ENCODE assay signal across 8 mouse cellular contexts in genomic region chr7:47052276-47052675, GRCm38 (mm10). TPM values are rescaled to one million over a fixed set of nuclear protein-coding genes. Genes with fewer than 3 reads are reported as not detected.
DNase-seq lines count a peak whose midpoint lies in the region; ATAC-seq and TF ChIP-seq lines count a peak whose summit lies in the region.

No protein-coding gene starts in this region.

- ATAC-seq in limb, embryonic 11.5 days (ENCODE audit: insufficient number of reproducible peaks, low FRiP score, low TSS enrichment, low read depth): no peak
- ATAC-seq in neural tube, embryonic 14.5 days (ENCODE audit: low read depth): no peak
- ATAC-seq in megakaryocyte progenitor cell, adult 5-6 weeks (replicated peaks; ENCODE audit: poor library complexity): no peak

- peak overlapping the region; percentile 19; the same call in 1 of the 2 replicates for H3K9ac ChIP-seq in limb, embryonic 11.5 days (ENCODE audit: low read length)
- H3K9ac ChIP-seq in neural tube, embryonic 14.5 days (replicated peaks; ENCODE audit: low read depth, low read length): no peak overlapping the region

- no peaks in the 10 kb centered on the region; the same call in 1 of the 2 replicates for H3K36me3 ChIP-seq in limb, embryonic 11.5 days (ENCODE audit: control insufficient read depth, insufficient read depth, low read length)
- H3K36me3 ChIP-seq in neural tube, embryonic 14.5 days (ENCODE audit: control insufficient read depth, insufficient read depth, low read length): no peaks in the 10 kb centered on the region; the same call in 1 of the 2 replicates

- peak overlapping the region; percentile 56 for H3K27ac ChIP-seq in embryonic fibroblast, embryonic 13.5 days (ENCODE audit: insufficient read depth, low read length)
- H3K27ac ChIP-seq in limb, embryonic 11.5 days (replicated peaks; ENCODE audit: low read depth, low read length): 0 out of 2 replicates have a peak overlapping the region, but pooled peaks have one; percentile 3
- 0 out of 2 replicates have a peak overlapping the region, but pooled peaks have one; percentile 44 for H3K27ac ChIP-seq in neural tube, embryonic 14.5 days (ENCODE audit: low read depth, low read length)

- DNase-seq in right cerebral cortex, postnatal 14 days: peak; percentile 39
- DNase-seq in right cerebral cortex, adult 2 months (ENCODE audit: low spot score in 2 of 2): no peak
- peak; percentile 76 to 78 for DNase-seq in heart, postnatal 14 days
- DNase-seq in limb, embryonic 11.5 days (ENCODE audit: low spot score): no peak
- DNase-seq in retina, embryonic 14.5 days (ENCODE audit: low spot score): no peak

- H3K4me1 ChIP-seq in embryonic fibroblast, embryonic 13.5 days (ENCODE audit: control insufficient read depth, insufficient read depth, low read length): peaks cover 12% of the 10 kb centered on the region
- H3K4me1 ChIP-seq in limb, embryonic 11.5 days (ENCODE audit: control insufficient read depth, insufficient read depth, low read length): peaks cover 7% of the 10 kb centered on the region
- peaks cover 17% of the 10 kb centered on the region for H3K4me1 ChIP-seq in neural tube, embryonic 14.5 days (ENCODE audit: control insufficient read depth, insufficient read depth, low read length)

- no peak overlapping the region for H3K4me3 ChIP-seq in embryonic fibroblast, embryonic 13.5 days (ENCODE audit: insufficient read depth, low read length)
- no peak overlapping the region for H3K4me3 ChIP-seq in limb, embryonic 11.5 days (ENCODE audit: low read depth, low read length)
- H3K4me3 ChIP-seq in neural tube, embryonic 14.5 days (ENCODE audit: low read depth, low read length): no peak overlapping the region; the same call in 1 of the 2 replicates

- no peak for TF ChIP-seq CTCF in embryonic fibroblast, embryonic 13.5 days (IDR thresholded peaks at IDR 0.05; ENCODE audit: borderline replicate concordance, insufficient read depth, low read length)

- no peaks in the 10 kb centered on the region for H3K27me3 ChIP-seq in limb, embryonic 11.5 days (ENCODE audit: control insufficient read depth, insufficient read depth, low read length)
- H3K27me3 ChIP-seq in neural tube, embryonic 14.5 days (ENCODE audit: control insufficient read depth, insufficient read depth, low read length): no peaks in the 10 kb centered on the region

- no peak for TF ChIP-seq POLR2A in embryonic fibroblast, embryonic 13.5 days (IDR thresholded peaks at IDR 0.05; ENCODE audit: low read depth, low read length)

- no peaks in the 10 kb centered on the region for H3K9me3 ChIP-seq in limb, embryonic 11.5 days (ENCODE audit: control insufficient read depth, low read length)
- no peaks in the 10 kb centered on the region for H3K9me3 ChIP-seq in neural tube, embryonic 14.5 days (ENCODE audit: control insufficient read depth, low read length)

- H3K4me2 ChIP-seq in limb, embryonic 11.5 days (ENCODE audit: low read depth, severe bottlenecking): 0 out of 2 replicates have a peak overlapping the region, but pooled peaks have one; percentile 82
- 0 out of 2 replicates have a peak overlapping the region, but pooled peaks have one; percentile 6 for H3K4me2 ChIP-seq in neural tube, embryonic 14.5 days (ENCODE audit: low read depth, low read length)

- 37% methylated on average over 3 of the region's 3 CpGs for WGBS in limb, embryonic 11.5 days
- WGBS in neural tube, embryonic 14.5 days: 47% methylated on average over 3 of the region's 3 CpGs

- intact Hi-C loops in heart, postnatal 14 days (cut with DNase I): loop anchor here (2.0 kb wide), 1 partner anchor 29 kb away; no protein-coding TSS in a partner anchor

RNA-seq across cellular contexts. Expression of gene Tmem86a, which starts 1.9 kb away (rescaled TPM):
- 13.2 and 19.5 TPM in 2 replicates for polyA plus RNA-seq in embryonic fibroblast, embryonic 13.5 days (2011; ENCODE audit: insufficient read length, low read depth, missing spikeins)
- total RNA-seq in heart, postnatal 14 days (2021): 10 to 100 TPM; 26.4 to 31.0 TPM
- polyA plus RNA-seq in limb, embryonic 11.5 days (2014; fragmentation: Nextera tagmentation; extraction: Ambion mirVana): 8.2 and 9.8 TPM in 2 replicates
- 15.4 and 19.3 TPM in 2 replicates for polyA plus RNA-seq in neural tube, embryonic 14.5 days (2014; fragmentation: Nextera tagmentation; extraction: Ambion mirVana)
- total RNA-seq in megakaryocyte progenitor cell, adult 5-6 weeks (2015): 2.3 and 4.0 TPM in 2 replicates
- total RNA-seq in megakaryocyte progenitor cell, adult 5-6 weeks (2017): 1.4 and 2.2 TPM in 2 replicates

RNA-seq across cellular contexts. Expression of gene Spty2d1, which starts 44.1 kb away (rescaled TPM):
- 21.0 and 23.3 TPM in 2 replicates for polyA plus RNA-seq in embryonic fibroblast, embryonic 13.5 days (2011; ENCODE audit: insufficient read length, low read depth, missing spikeins)
- total RNA-seq in heart, postnatal 14 days (2021): 10 to 100 TPM; 10.2 to 11.1 TPM
- polyA plus RNA-seq in limb, embryonic 11.5 days (2014; fragmentation: Nextera tagmentation; extraction: Ambion mirVana): 12.2 and 14.0 TPM in 2 replicates
- 7.1 and 10.0 TPM in 2 replicates for polyA plus RNA-seq in neural tube, embryonic 14.5 days (2014; fragmentation: Nextera tagmentation; extraction: Ambion mirVana)
- total RNA-seq in megakaryocyte progenitor cell, adult 5-6 weeks (2015): 30.4 and 34.9 TPM in 2 replicates
- total RNA-seq in megakaryocyte progenitor cell, adult 5-6 weeks (2017): 25.4 and 30.7 TPM in 2 replicates

Comparison
In these comparisons a context has a peak if more than half of its experiments do, and no peak if none do; other contexts are left out.
1. DNase-seq: peak in right cerebral cortex, postnatal 14 days (single experiment) and heart, postnatal 14 days (2 of 2); none in right cerebral cortex, adult 2 months (0 of 2), limb, embryonic 11.5 days (single experiment) and retina, embryonic 14.5 days (single experiment).
2. H3K27ac ChIP-seq: peak in every context shown above with its lines; median percentile 56 in embryonic fibroblast, embryonic 13.5 days; 44 in neural tube, embryonic 14.5 days; 3 in limb, embryonic 11.5 days.